In the genomic region with DNA sequence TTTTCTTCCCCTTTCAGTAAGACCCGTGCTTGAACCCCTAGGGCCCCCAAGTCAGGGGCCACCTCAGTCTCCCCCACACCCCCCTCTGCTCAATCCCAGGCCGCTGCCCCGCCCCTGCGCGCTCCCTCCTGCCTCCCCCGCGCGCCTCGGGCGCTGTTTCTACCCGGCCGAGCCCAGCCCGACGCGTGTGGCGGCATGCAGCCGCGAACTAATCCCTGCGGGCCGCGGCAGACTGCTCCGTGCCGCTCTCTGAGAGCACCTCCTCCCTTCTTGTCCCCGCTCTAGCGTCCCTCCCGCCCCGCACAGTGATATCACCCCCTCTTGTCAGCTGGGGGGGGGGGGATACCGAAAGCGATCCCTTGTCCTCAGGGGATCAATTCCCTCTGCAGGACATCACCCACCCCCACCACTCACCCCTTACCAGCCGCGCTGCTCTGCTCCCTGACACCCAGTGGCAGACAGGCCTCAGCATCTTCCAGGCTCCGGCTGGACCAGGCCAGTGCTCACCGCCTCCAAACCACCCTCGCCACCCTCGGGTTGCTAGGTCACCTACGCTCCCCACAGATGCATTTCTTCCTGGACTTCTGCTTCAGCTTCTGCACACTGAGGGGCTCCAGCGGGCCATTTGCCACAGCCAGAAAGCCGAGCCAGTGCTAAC, we compare ENCODE assay signal across 8 mouse cellular contexts. TPM values are rescaled to one million over a fixed set of nuclear protein-coding genes. Genes with fewer than 3 reads are reported as not detected.
A peak's percentile ranks its signal among the peaks of the same experiment; 100 is the strongest.
DNase-seq lines count a peak whose midpoint lies in the region; TF ChIP-seq lines count a peak whose summit lies in the region.

No protein-coding gene starts in this region.

- 7% methylated on average over 38 of the region's 38 CpGs for WGBS in olfactory bulb, adult 2 months

- no peak for TF ChIP-seq CTCF in olfactory bulb, adult 2 months (IDR thresholded peaks at IDR 0.05; ENCODE audit: insufficient read depth, low read depth, low read length)

- intact Hi-C loops in left cerebral cortex, postnatal 14 days (cut with DNase I): no loop called here

- H3K4me1 ChIP-seq in olfactory bulb, adult 2 months (ENCODE audit: control insufficient read depth, insufficient read depth, low read length): peaks cover 36% of the 10 kb centered on the region

- TF ChIP-seq POLR2A in olfactory bulb, adult 2 months (IDR thresholded peaks at IDR 0.05; ENCODE audit: insufficient read depth, low read depth, low read length): no peak

- H3K4me3 ChIP-seq in olfactory bulb, adult 2 months (ENCODE audit: insufficient read depth, low read depth, low read length): peak overlapping the region; percentile 9; the same call in 1 of the 2 replicates

- no peak overlapping the region for H3K27ac ChIP-seq in olfactory bulb, adult 2 months (ENCODE audit: insufficient read depth, low read depth, low read length)

- peak; percentile 35 for DNase-seq in adrenal gland, postnatal 10 days
- no peak for DNase-seq in adrenal gland, postnatal 25 days
- DNase-seq in lung, postnatal 10 days: peak; percentile 27
- no peak for DNase-seq in lung, postnatal 4 days
- DNase-seq in kidney, postnatal 25 days: peak; percentile 23 to 62
- DNase-seq in left cerebral cortex, postnatal 14 days (ENCODE audit: low spot score in 2 of 2): no peak
- DNase-seq in thymus, postnatal 25 days: no peak

RNA-seq across cellular contexts. Expression of a gene that starts 3.3 kb away (rescaled TPM):
- under 1 TPM; 0.27 to 0.57 TPM for total RNA-seq in adrenal gland, postnatal 10 days (2021)
- 0.27 TPM in 1 of 2 replicates, not detected in the other for total RNA-seq in adrenal gland, postnatal 25 days (2021)
- polyA plus RNA-seq in olfactory bulb, adult 2 months (2012; ENCODE audit: insufficient read depth, insufficient read length, low replicate concordance, missing spikeins): not detected in 2 replicates
- 1 to 10 TPM; 2.7 to 3.4 TPM for total RNA-seq in left cerebral cortex, postnatal 14 days (2021)

RNA-seq across cellular contexts. Expression of a gene that starts 22.9 kb away (rescaled TPM):
- 1 to 10 TPM; 2.6 to 4.2 TPM for total RNA-seq in adrenal gland, postnatal 10 days (2021)
- 1.8 and 2.5 TPM in 2 replicates for total RNA-seq in adrenal gland, postnatal 25 days (2021)
- not detected in 2 replicates for polyA plus RNA-seq in olfactory bulb, adult 2 months (2012; ENCODE audit: insufficient read depth, insufficient read length, low replicate concordance, missing spikeins)
- 1 to 10 TPM; 2.0 to 2.8 TPM for total RNA-seq in left cerebral cortex, postnatal 14 days (2021)

RNA-seq across cellular contexts. Expression of a gene that starts 45.6 kb away (rescaled TPM):
- total RNA-seq in adrenal gland, postnatal 10 days (2021): 1 to 10 TPM in 1 of 2 experiments, under 1 TPM in 1; 0.69 to 1.1 TPM
- total RNA-seq in adrenal gland, postnatal 25 days (2021): not detected in 2 replicates
- not detected in 2 replicates for polyA plus RNA-seq in olfactory bulb, adult 2 months (2012; ENCODE audit: insufficient read depth, insufficient read length, low replicate concordance, missing spikeins)
- total RNA-seq in left cerebral cortex, postnatal 14 days (2021): not detected

Comparison
In these comparisons a context has a peak if more than half of its experiments do, and no peak if none do; other contexts are left out.
1. DNase-seq: peak in adrenal gland, postnatal 10 days (single experiment), lung, postnatal 10 days (single experiment) and kidney, postnatal 25 days (2 of 2); none in adrenal gland, postnatal 25 days (single experiment), lung, postnatal 4 days (0 of 2), left cerebral cortex, postnatal 14 days (0 of 2) and thymus, postnatal 25 days (single experiment).